Mouse (Mus musculus) thymus, adult 2 months (tissue): ENCODE results near the gene Rbms1.

Experiments used
- CTCF ChIP-seq: fragments of 200-500 bp; IDR thresholded peaks from 2 replicates; pipeline ENCODE4 v1.5.1; 2012; ENCODE audit warnings: mild to moderate bottlenecking, control low read depth, low read length, moderate library complexity, borderline replicate concordance; ENCODE audit not compliant: control insufficient read depth, poor library complexity, insufficient read depth; ENCODE audit errors: extremely low read depth
- POLR2A ChIP-seq: fragments of 200-500 bp; IDR thresholded peaks from 2 replicates; pipeline ENCODE4 v1.6.1; 2012; ENCODE audit warnings: mild to moderate bottlenecking, low read length, control low read depth, moderate library complexity; ENCODE audit not compliant: control insufficient read depth, poor library complexity, insufficient read depth; ENCODE audit errors: extremely low read depth

DNA sequence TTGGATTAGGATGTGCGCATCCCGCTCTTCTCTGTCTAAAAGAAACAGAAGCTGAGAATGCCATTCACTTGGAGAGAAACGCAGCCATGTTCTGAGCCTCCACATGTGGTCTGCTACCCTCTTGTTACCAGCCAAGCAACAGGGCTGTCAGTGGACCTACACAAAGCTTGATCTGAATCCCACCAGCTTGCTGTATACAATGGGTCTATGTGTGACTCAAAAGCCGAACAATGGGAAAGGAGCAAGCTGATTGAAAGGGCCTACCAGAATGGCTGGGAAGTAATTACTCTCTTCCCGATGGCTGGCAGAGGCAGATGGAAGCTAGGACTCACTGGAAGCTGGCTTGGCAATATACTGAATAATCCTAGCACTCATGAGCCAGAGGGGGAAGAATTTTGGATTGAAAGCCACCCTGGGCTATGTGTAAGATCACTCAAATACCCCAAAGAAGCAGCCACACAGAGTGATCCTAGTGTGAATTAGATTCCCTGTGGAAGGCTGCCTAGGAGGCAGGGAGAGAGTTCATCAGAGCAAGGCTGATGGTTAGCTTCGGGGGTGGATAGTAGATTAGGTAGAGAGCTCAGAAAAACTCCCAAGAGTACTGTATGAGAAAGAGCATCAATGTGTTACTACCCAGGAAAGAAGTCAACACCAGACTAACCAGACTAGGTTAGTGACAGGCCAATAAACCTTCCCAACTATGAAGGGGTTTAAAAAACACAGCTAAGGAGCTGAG is 174.7 kb downstream of the Rbms1 start:
- TF ChIP-seq POLR2A (no peak), CTCF (no peak)
